Mouse (Mus musculus) lung, postnatal 4 days (tissue): ENCODE measurements around the gene Fam117b.

Experiments used
- DNase-seq, 2 experiments: peaks; one replicate each; pipeline ENCODE4 v3.0.0; 2021

Fam117b gene

GRCm38 (mm10) chr1:59913869-59914225 is 1.0 kb downstream of the Fam117b start:
- DNase-seq = peak in 1 of 2 experiments; percentile 61

- DNase-seq = no peak
Measured at GRCm38 (mm10) chr1:59914799-59915198, 2.0 kb downstream of the Fam117b start.

- peak in 1 of 2 experiments; percentile 25 for DNase-seq
Measured at GRCm38 (mm10) chr1:59915843-59916610, 3.2 kb downstream of the Fam117b start.

GRCm38 (mm10) chr1:59917401-59917800 is 4.6 kb downstream of the Fam117b start:
- DNase-seq = no peak

GRCm38 (mm10) chr1:59918075-59918474 is 5.3 kb downstream of the Fam117b start:
- no peak for DNase-seq

GRCm38 (mm10) chr1:59923201-59923600 is 10.4 kb downstream of the Fam117b start:
- no peak for DNase-seq

GRCm38 (mm10) chr1:59923673-59924072 is 10.9 kb downstream of the Fam117b start:
- DNase-seq = no peak

- DNase-seq = no peak
Measured at GRCm38 (mm10) chr1:59924411-59924810, 11.6 kb downstream of the Fam117b start.

- DNase-seq = no peak
Measured at GRCm38 (mm10) chr1:59926021-59926672, 13.3 kb downstream of the Fam117b start.

- no peak for DNase-seq
Measured at GRCm38 (mm10) chr1:59927131-59927680, 14.4 kb downstream of the Fam117b start.

GRCm38 (mm10) chr1:59930926-59931325 is 18.1 kb downstream of the Fam117b start:
- no peak for DNase-seq

- DNase-seq = no peak
Measured at GRCm38 (mm10) chr1:59932991-59933390, 20.2 kb downstream of the Fam117b start.

GRCm38 (mm10) chr1:59941063-59941462 is 28.3 kb downstream of the Fam117b start:
- DNase-seq = no peak

GRCm38 (mm10) chr1:59942057-59942790 is 29.4 kb downstream of the Fam117b start:
- DNase-seq = no peak

GRCm38 (mm10) chr1:59943825-59944224 is 31.0 kb downstream of the Fam117b start:
- peak; percentile 44 to 75 for DNase-seq

GRCm38 (mm10) chr1:59945969-59946368 is 33.2 kb downstream of the Fam117b start:
- DNase-seq = no peak

- DNase-seq = no peak
Measured at GRCm38 (mm10) chr1:59947509-59947908, 34.7 kb downstream of the Fam117b start.

- no peak for DNase-seq
Measured at GRCm38 (mm10) chr1:59957206-59957605, 44.4 kb downstream of the Fam117b start.

- no peak for DNase-seq
Measured at GRCm38 (mm10) chr1:59959941-59960340, 47.1 kb downstream of the Fam117b start.

- no peak for DNase-seq
Measured at GRCm38 (mm10) chr1:59966171-59966785, 53.5 kb downstream of the Fam117b start.

- peak; percentile 30 to 51 for DNase-seq
Measured at GRCm38 (mm10) chr1:59967291-59967690, 54.5 kb downstream of the Fam117b start.

- DNase-seq = no peak
Measured at GRCm38 (mm10) chr1:59986626-59987025, 73.8 kb downstream of the Fam117b start.
